Mouse (Mus musculus) embryo, embryonic 11 days (tissue): ENCODE data around the gene Mamstr.

Source experiments
- DNase-seq: peaks from one replicate; pipeline ENCODE4 v3.0.0-alpha.2; 2015

The Mamstr gene

GRCm38 (mm10) chr7:45695098-45695497, 55.3 kb downstream of the Mamstr start:
- peak; percentile 63 for DNase-seq
